Mouse (Mus musculus) left cerebral cortex, adult 8-10 months (tissue): ENCODE measurements around the gene Yipf1. TPM values are rescaled to one million over a fixed set of nuclear protein-coding genes. Genes with fewer than 3 reads are reported as not detected.

Source experiments
- DNase-seq, 2 experiments: peaks; one replicate each; pipeline ENCODE4 v3.0.0; 2022; ENCODE audit warnings: low spot score in 2 of 2
- total RNA-seq, 4 experiments: library from RNA; stranded (reverse); gene quantifications; 2 replicates each; pipeline ENCODE4 v1.2.4; 2022

Yipf1 gene
- total RNA-seq, 4 experiments from 2014 or later: 42.8 to 52.1 (median 45.8) TPM

- peak; percentile 73 to 86 for DNase-seq
These were observed 53.6 kb downstream of the Yipf1 start, which contains the start of gene Ndc1 for GRCm38 (mm10) chr4:107367567-107368314. Gene Ndc1, plus strand, starts transcription at chr4:107367784.

DNA sequence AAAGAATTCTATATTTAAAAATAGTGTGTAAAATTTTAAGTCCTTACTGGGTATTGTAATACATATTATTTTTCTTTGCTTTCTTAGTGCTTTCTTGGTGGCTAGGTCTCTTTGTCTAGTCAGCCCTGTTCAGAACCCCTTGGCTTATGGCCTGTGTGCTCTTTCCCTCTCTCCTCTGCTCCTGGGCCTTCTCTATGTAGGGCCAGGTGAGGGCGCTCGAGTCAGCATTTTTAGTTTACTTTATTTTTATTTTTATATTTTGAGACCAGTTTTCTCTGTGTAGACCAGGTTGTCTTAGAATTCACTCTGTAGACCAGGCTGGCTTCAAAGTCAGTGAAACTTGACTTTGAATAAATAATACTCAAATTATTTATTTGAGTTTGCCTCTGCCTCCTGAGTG, 58.1 kb downstream of the Yipf1 start:
- DNase-seq: no peak

DNA sequence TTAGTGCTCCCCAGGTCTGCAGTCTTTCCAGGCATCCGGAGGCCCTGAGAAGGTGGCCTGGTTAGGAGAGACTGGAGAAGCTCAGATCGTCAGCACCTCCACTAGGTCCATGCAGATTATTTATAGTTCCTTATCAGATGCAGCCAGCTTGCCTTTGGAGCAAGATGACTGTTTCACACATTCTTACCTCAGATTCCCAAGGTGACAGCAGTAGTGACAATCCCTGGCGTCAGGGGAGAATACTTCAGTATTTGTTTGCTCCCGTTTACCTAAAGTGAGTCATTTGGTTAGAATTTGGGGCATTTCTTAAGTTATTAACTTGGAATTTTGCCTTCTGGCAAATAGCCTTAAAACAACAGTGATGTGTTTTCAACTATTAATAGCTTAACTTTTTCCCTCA, 60.5 kb downstream of the Yipf1 start:
- DNase-seq: no peak

- DNase-seq: no peak
These were observed 64.8 kb downstream of the Yipf1 start for GRCm38 (mm10) chr4:107378954-107379353.

DNA sequence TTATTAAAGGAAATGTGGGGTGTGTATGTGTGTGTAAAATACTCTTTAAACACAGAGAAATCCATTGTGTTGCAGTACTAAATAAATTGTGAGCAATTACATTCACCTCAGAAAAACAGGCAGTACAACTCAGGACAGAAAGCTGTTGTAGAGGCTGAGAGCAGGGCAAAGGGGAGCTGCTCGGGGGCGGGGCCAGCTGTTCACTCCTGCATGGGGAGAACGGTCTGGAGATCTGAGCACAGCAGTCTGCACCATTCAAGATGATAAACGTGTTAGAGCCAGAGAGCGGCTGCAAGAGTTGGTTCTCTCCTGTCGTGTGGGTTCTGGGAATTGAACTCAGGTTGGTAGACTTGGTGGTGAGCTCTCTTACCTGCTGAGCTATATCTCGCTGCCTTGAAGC, 66.7 kb downstream of the Yipf1 start:
- no peak for DNase-seq

- no peak for DNase-seq
These were observed 72.9 kb downstream of the Yipf1 start for GRCm38 (mm10) chr4:107387038-107387437.

DNA sequence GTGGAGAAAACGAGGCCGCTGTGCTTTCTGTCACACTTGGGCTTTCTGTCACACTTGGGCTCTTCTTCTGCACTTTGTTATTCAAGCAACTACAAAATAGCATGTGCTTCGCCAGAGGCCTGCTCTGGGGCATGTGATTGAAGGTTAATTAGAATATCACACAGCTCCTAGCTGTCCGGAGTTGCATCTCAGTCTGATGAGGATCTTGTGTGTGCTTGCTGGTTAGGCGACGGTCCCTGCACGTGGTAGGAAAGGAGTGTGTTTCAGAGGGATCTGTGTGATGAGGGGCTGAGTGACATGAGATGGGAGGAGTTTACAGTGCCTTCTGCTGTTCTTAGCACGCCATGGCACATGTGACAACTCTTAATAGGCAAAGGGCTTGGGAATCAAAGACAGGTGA, 73.3 kb downstream of the Yipf1 start:
- DNase-seq: no peak

- DNase-seq: no peak
These were observed 74.1 kb downstream of the Yipf1 start for GRCm38 (mm10) chr4:107388291-107388690.

- DNase-seq: no peak
These were observed 75.2 kb downstream of the Yipf1 start for GRCm38 (mm10) chr4:107389345-107389744.

DNA sequence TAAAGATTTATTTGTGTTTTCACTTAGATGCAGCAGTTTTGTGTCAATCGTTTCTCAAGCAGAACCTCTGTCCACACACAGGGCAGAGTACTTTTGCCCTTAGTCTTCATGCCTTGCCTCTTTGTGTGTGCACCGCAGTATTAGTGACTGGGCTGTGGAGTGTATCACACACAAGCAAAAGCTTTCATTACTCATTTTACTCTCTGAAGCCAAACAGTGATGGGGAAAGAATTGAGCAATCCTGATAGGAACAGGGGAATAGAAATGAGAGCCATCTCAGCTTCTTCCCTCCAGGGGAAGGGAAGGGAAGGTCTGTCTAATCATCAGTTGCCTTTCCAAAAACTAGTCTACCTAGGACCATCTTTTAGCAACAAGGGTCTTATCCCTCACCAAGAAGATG, 79.6 kb downstream of the Yipf1 start:
- DNase-seq: no peak

Other genes starting within 250 kb of the Yipf1 start
- gene Mrpl37, start 247.5 kb upstream of the Yipf1 start, total RNA-seq: 10 to 100 TPM; 53.4 to 58.6 (median 58.2) TPM
- gene Cyb5rl, start 247.4 kb upstream of the Yipf1 start, total RNA-seq: 1 to 10 TPM; 5.8 to 9.8 (median 7.2) TPM
- not detected for gene Cdcp2, start 217.5 kb upstream of the Yipf1 start, total RNA-seq
- gene Tmem59, start 136.0 kb upstream of the Yipf1 start, total RNA-seq: 100 to 1,000 TPM; 208 to 241 (median 220) TPM
- gene Tceanc2, start 135.2 kb upstream of the Yipf1 start, total RNA-seq: 10 to 100 TPM; 14.5 to 18.5 (median 15.6) TPM
- gene Ldlrad1, start 105.2 kb upstream of the Yipf1 start, total RNA-seq: under 1 TPM in 1 of 4 experiments, not detected in 3; 0.32 TPM
- 10 to 100 TPM; 22.6 to 33.0 (median 28.7) TPM for gene Lrrc42, start 60.8 kb upstream of the Yipf1 start, total RNA-seq
- 10 to 100 TPM; 14.2 to 20.6 (median 19.4) TPM for gene Hspb11, start 60.8 kb upstream of the Yipf1 start, total RNA-seq
- gene Dio1, start 7.2 kb upstream of the Yipf1 start, total RNA-seq: not detected
- 10 to 100 TPM in 2 of 4 experiments, 1 to 10 TPM in 2; 9.1 to 12.8 (median 10.4) TPM for gene Ndc1, start 53.4 kb downstream of the Yipf1 start, total RNA-seq
- gene Glis1, start 120.2 kb downstream of the Yipf1 start, total RNA-seq: 1 to 10 TPM in 3 of 4 experiments, under 1 TPM in 1; 0.89 to 2.8 (median 1.2) TPM